10 mouse cellular contexts compared by ENCODE assay signal in the genomic region with DNA sequence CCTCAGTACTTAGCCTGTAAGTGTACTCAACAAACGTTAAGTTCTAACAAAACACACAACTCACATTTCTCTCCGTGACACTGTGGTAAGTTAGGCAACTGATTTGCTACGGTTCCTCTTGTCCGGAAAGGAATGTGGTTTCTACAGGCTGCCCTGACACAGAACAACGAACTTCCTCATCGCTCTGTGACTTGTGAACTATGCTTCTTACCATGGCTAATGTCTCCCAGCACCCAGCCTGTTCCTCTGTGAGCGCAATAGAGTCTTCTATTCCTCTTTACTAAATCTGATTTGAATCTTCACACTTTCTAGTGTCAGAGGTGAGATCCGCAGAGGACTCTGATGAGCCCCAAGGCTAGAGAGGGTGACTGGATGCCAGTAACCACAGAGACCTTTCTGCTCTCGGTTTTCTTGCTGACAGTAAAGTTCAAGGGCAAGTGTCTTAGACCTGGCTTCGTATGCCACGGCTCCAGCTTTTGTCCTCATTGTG. TPM values are rescaled to one million over a fixed set of nuclear protein-coding genes. Genes with fewer than 3 reads are reported as not detected.
A peak's percentile ranks its signal among the peaks of the same experiment; 100 is the strongest.
DNase-seq lines count a peak whose midpoint lies in the region; ATAC-seq and TF ChIP-seq lines count a peak whose summit lies in the region.
"Had no signal": no experiment of that assay in that cellular context is flagged by ENCODE, and none has a peak within 500 bp of the region (broad histone marks: within the 10 kb centered on the region; RNA-seq: fewer than 3 reads in every experiment).

No protein-coding gene starts in this region.

- H3K27me3 ChIP-seq in heart, postnatal 0 days (ENCODE audit: control insufficient read depth, insufficient read depth, low read length): no peaks in the 10 kb centered on the region
- H3K27me3 ChIP-seq: forebrain, embryonic 15.5 days had no signal

- peak overlapping the region; percentile 2; the same call in 1 of the 2 replicates for H3K27ac ChIP-seq in heart, postnatal 0 days (ENCODE audit: low read depth)
- H3K27ac ChIP-seq in left cerebral cortex, adult 2 months: no peak overlapping the region
- H3K27ac ChIP-seq: forebrain, embryonic 15.5 days had no signal

- no peaks in the 10 kb centered on the region for H3K36me3 ChIP-seq in heart, postnatal 0 days (replicated peaks; ENCODE audit: control insufficient read depth, insufficient read depth, low read length)
- H3K36me3 ChIP-seq: forebrain, embryonic 15.5 days had no signal

- no peak for TF ChIP-seq EP300 in heart, postnatal 0 days (IDR thresholded peaks at IDR 0.05; ENCODE audit: low read depth)

- no peaks in the 10 kb centered on the region for H3K4me1 ChIP-seq in heart, postnatal 0 days (ENCODE audit: control insufficient read depth, insufficient read depth)
- H3K4me1 ChIP-seq: forebrain, embryonic 15.5 days had no signal

- no peak overlapping the region for H3K9ac ChIP-seq in heart, postnatal 0 days (replicated peaks; ENCODE audit: low read depth, low read length)
- H3K9ac ChIP-seq: forebrain, embryonic 15.5 days had no signal

- no peak for TF ChIP-seq CTCF in heart, postnatal 0 days (IDR thresholded peaks at IDR 0.05; ENCODE audit: low read depth)
- no peak for TF ChIP-seq CTCF in left cerebral cortex, adult 2 months (IDR thresholded peaks at IDR 0.05)

- intact Hi-C loops in left cerebral cortex, adult 2 months (cut with DNase I): no loop called here

- no peak overlapping the region; the same call in 1 of the 2 replicates for H3K4me2 ChIP-seq in heart, postnatal 0 days (ENCODE audit: low read depth, low read length)
- H3K4me2 ChIP-seq: forebrain, embryonic 15.5 days had no signal

- no peak for ATAC-seq in heart, postnatal 0 days (ENCODE audit: insufficient read depth, low read depth)
- peak; percentile 93 for ATAC-seq in granulocyte monocyte progenitor cell, adult 5-6 weeks (replicated peaks; ENCODE audit: poor library complexity, severe bottlenecking)
- ATAC-seq: forebrain, embryonic 15.5 days had no signal

- DNase-seq in heart, postnatal 0 days (ENCODE audit: low spot score): no peak
- DNase-seq in heart, postnatal 4 days: no peak
- peak; percentile 71 for DNase-seq in lung, postnatal 36 days
- peak; percentile 44 to 51 for DNase-seq in thymus, postnatal 36 days
- DNase-seq in left cerebral cortex, adult 2 months (ENCODE audit: extremely low spot score in 1 of 2, low spot score in 2 of 2): no peak
- no peak for DNase-seq in cerebellum, postnatal 14 days
- DNase-seq in frontal cortex, adult 2 months (ENCODE audit: extremely low spot score in 1 of 2, low spot score in 1 of 2): no peak
- DNase-seq: heart, postnatal 14 days had no signal

- WGBS in heart, postnatal 0 days: 49% methylated on average over 11 of the region's 11 CpGs

- H3K4me3 ChIP-seq in heart, postnatal 0 days (ENCODE audit: low read depth, low read length): no peak overlapping the region
- no peak overlapping the region for H3K4me3 ChIP-seq in left cerebral cortex, adult 2 months
- H3K4me3 ChIP-seq: forebrain, embryonic 15.5 days had no signal

- no peaks in the 10 kb centered on the region for H3K9me3 ChIP-seq in heart, postnatal 0 days (replicated peaks; ENCODE audit: control insufficient read depth, low read length)
- H3K9me3 ChIP-seq: forebrain, embryonic 15.5 days had no signal

RNA-seq across cellular contexts. Expression of a gene that starts 3.1 kb away (rescaled TPM):
- 2.2 and 3.9 TPM in 2 replicates for total RNA-seq in heart, postnatal 0 days (2014; rRNA removed; ENCODE audit: low replicate concordance)
- polyA plus RNA-seq in heart, postnatal 0 days (2015; fragmentation: Nextera tagmentation; extraction: Ambion mirVana): 2.8 and 3.5 TPM in 2 replicates
- 10 to 100 TPM; 14.3 to 14.7 TPM for total RNA-seq in heart, postnatal 4 days (2021)
- 367 and 442 TPM in 2 replicates for total RNA-seq in granulocyte monocyte progenitor cell, adult 5-6 weeks (2014; fragmentation: Nextera tagmentation)
- 642 and 682 TPM in 2 replicates for total RNA-seq in granulocyte monocyte progenitor cell, adult 5-6 weeks (2017)
- 10 to 100 TPM; 31.2 to 31.8 TPM for total RNA-seq in left cerebral cortex, adult 2 months (2021)
- 12.2 and 12.9 TPM in 2 replicates for polyA plus RNA-seq in frontal cortex, adult 2 months (2012; rRNA removed)

RNA-seq across cellular contexts. Expression of a gene that starts 9.4 kb away (rescaled TPM):
- total RNA-seq in heart, postnatal 0 days (2014; rRNA removed; ENCODE audit: low replicate concordance): not detected in 2 replicates
- polyA plus RNA-seq in heart, postnatal 0 days (2015; fragmentation: Nextera tagmentation; extraction: Ambion mirVana): not detected in 2 replicates
- total RNA-seq in heart, postnatal 4 days (2021): not detected
- not detected in 2 replicates for total RNA-seq in granulocyte monocyte progenitor cell, adult 5-6 weeks (2014; fragmentation: Nextera tagmentation)
- total RNA-seq in granulocyte monocyte progenitor cell, adult 5-6 weeks (2017): 0.17 and 0.82 TPM in 2 replicates
- total RNA-seq in left cerebral cortex, adult 2 months (2021): 1 to 10 TPM; 1.4 to 1.9 TPM
- polyA plus RNA-seq in frontal cortex, adult 2 months (2012; rRNA removed): 1.2 TPM in 2 replicates
- total RNA-seq: heart, postnatal 14 days had no signal

Comparison
In these comparisons a context has a peak if more than half of its experiments do, and no peak if none do; other contexts are left out.
1. DNase-seq: peak in lung, postnatal 36 days (single experiment) and thymus, postnatal 36 days (2 of 2); none in heart, postnatal 0 days (single experiment), heart, postnatal 4 days (single experiment), left cerebral cortex, adult 2 months (0 of 2), cerebellum, postnatal 14 days (0 of 2) and frontal cortex, adult 2 months (0 of 2).
2. RNA of a gene that starts 3.1 kb away (total RNA-seq): 367 to 682 TPM in granulocyte monocyte progenitor cell, adult 5-6 weeks; 31.2 to 31.8 TPM in left cerebral cortex, adult 2 months, 14.3 to 14.7 TPM in heart, postnatal 4 days and 2.2 to 3.9 TPM in heart, postnatal 0 days; every median in the first group is over 10 times any median in the second.